Mouse (Mus musculus) MEL (cell line): ENCODE measurements around the gene Mrtfb.

Source experiments
- CTCF ChIP-seq, 3 experiments: IDR thresholded peaks in 2 of 3; conservative IDR thresholded peaks in 1 of 3; 2 replicates each; pipeline ENCODE4 v1.5.1; 2011 to 2012; ENCODE audit warnings: low read length in 3 of 3, low read depth in 2 of 3, mild to moderate bottlenecking in 2 of 3, improper control_type of control experiment in 1 of 3, inconsistent platforms in 1 of 3, mixed read lengths in 1 of 3, moderate library complexity in 1 of 3; ENCODE audit not compliant: control insufficient read depth in 1 of 3, insufficient read depth in 1 of 3, poor library complexity in 1 of 3, severe bottlenecking in 1 of 3
- ELF1 ChIP-seq: IDR thresholded peaks from 2 replicates; pipeline ENCODE4 v1.6.1; 2014; ENCODE audit warnings: low read depth, mild to moderate bottlenecking, inconsistent platforms, low read length, improper control_type of control experiment, moderate library complexity
- NELFE ChIP-seq: IDR thresholded peaks from 2 replicates; pipeline ENCODE4 v1.6.1; 2011; ENCODE audit warnings: low read depth, low read length, improper control_type of control experiment
- NRF1 ChIP-seq: IDR thresholded peaks from 2 replicates; pipeline ENCODE4 v1.6.1; 2014; ENCODE audit warnings: low read depth, mild to moderate bottlenecking, inconsistent platforms, low read length, improper control_type of control experiment, moderate library complexity; ENCODE audit not compliant: poor library complexity, insufficient read depth, severe bottlenecking
- POLR2A ChIP-seq, 2 experiments: IDR thresholded peaks; 2 replicates each; pipeline ENCODE4 v1.6.1; 2011 to 2012; ENCODE audit warnings: low read length in 2 of 2, mild to moderate bottlenecking in 2 of 2, control low read depth in 1 of 2, improper control_type of control experiment in 1 of 2, low read depth in 1 of 2, moderate library complexity in 1 of 2; ENCODE audit not compliant: control insufficient read depth in 1 of 2, insufficient read depth in 1 of 2, poor library complexity in 1 of 2
- USF1 ChIP-seq: IDR thresholded peaks from 2 replicates; pipeline ENCODE4 v1.6.1; 2014; ENCODE audit warnings: low read depth, mild to moderate bottlenecking, inconsistent platforms, low read length, improper control_type of control experiment, moderate library complexity
- ZC3H11A ChIP-seq: IDR thresholded peaks from 2 replicates; pipeline ENCODE4 v1.6.1; 2012; ENCODE audit warnings: low read depth, mild to moderate bottlenecking, inconsistent platforms, low read length, improper control_type of control experiment

DNA sequence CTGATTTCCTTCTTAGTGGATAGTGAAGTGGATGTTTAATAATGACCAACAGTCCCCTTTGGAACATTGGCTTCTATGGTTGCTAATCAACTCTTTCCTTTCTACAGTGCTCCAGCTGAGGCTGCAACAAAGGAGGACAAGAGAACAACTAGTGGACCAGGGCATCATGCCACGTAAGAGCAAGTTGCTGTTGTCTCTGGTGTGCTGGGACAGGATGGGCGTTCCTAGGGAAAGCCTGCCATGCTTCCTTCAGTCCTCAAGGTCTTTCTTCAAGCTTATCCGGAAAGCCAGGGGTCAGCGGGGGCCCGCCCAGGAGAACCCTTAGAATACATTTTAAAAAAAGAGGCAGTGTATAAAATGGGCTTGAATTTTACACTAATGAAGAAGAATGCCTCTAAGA lies 121.9 kb downstream of the Mrtfb start:
- TF ChIP-seq CTCF (IDR thresholded peaks at IDR 0.05 in 2 of 3, conservative IDR thresholded peaks at IDR 0.05 in 1 of 3; ENCODE audit: control insufficient read depth in 1 of 3, insufficient read depth in 1 of 3, low read depth in 2 of 3, low read length in 3 of 3, poor library complexity in 1 of 3, severe bottlenecking in 1 of 3) (no peak), POLR2A (IDR thresholded peaks at IDR 0.05; ENCODE audit: control insufficient read depth in 1 of 2, insufficient read depth in 1 of 2, low read depth in 1 of 2, low read length in 2 of 2, poor library complexity in 1 of 2) (no peak), NRF1 (no peak), USF1 (no peak), ELF1 (no peak), NELFE (no peak), ZC3H11A (no peak)
